Mouse (Mus musculus) common myeloid progenitor, adult 5-6 weeks (primary cell): ENCODE measurements at regions not wholly inside any gene's neighbourhood (a gene's known extent, or its start where the extent isn't known, plus 50 kb on each side); places are given as distances from the start of the nearest gene placed in this dataset.

Experiments
- ATAC-seq: replicated peaks from 2 replicates; pipeline ENCODE4 v1.8.0; 2016; ENCODE audit warnings: low read depth, mild to moderate bottlenecking, moderate TSS enrichment, inconsistent platforms; ENCODE audit not compliant: poor library complexity, severe bottlenecking

DNA sequence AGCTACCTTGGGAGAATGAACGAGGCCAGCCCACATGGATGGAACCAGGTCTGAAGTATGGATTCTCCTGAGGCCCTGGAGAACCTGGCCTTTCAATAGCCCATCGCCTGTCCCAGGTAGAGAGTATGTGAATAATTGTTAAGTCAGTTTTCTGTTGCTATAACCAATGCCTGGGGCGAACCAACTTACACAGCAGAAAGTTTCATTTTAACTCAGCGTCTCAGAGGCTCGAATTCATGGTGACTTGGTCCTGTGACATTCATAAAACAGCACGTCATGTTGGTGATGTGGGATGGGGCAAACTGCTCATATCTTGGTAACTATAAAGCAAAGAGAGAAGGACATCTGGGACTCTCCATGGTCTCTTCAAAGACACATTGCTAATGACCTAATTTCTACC, 52.4 kb upstream of the Zmiz1 start:
- no peak for ATAC-seq

DNA sequence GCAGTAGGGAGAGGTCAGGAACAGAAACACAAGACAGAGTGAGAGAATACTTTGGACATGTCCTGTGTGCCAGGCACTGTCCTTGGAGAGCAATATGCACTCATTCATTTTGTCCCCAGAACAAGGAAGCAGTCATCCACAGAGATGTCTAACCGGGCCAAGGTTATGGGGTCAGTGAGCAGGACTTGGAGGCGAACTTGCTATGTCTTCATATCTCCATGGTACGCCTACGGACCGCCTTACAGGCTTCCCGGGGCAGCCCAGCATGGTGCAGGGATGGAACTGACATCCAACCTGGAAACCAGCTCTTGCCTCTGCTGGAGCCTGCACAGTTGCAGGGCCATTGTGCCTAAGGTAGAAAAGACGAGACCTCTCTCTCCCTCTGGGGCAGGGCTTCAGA, 51.9 kb upstream of the Zmiz1 start:
- no peak for ATAC-seq
